1 mouse cellular context compared by ENCODE assay signal in the genomic region with DNA sequence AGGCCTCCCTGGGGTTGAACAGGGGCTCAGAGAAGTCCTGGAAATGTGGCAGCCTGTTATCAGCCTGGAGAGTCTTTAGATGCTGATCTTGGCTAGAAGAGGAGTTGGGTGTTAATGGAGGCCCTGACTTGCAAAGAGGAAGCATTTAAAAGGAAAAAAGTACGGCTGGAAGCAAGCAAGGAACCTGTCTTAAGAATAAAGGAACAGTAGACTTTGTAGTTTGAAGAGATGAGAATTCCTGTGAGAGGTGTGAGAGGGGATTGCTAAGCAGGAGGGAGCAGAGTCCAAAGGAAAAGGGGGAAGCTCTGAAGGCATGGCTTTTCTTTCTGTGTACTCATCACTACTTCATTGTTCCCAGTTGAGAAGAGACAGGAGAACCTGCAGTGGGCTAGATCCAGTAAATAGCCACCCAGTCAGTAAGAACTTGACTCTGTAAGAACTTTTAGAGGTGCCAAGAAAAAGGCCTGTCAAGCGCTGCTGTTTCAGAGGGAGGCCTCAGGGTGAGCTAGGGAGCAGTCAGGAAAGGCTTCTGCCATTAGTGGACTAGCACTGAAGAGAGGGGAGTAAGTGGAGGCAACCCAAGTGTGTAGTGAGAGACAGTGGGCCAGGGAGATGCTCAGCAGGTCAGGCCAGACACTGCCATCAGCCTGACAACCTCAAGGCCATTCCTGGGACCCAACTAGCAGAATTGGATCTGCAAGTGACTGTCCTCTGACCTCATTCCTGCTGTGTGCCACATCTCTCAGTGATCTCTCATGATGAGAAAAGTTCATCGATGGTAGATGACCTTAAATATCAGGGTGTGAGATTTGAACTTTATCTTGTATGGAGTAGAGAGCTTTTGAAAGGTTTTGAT.
TF ChIP-seq lines count a peak whose summit lies in the region.

No protein-coding gene starts in this region.

TF ChIP-seq in MEL, 35 proteins besides CTCF, POLR2A, EP300 and RAD21:
- no peak for TF ChIP-seq MAZ (IDR thresholded peaks at IDR 0.05; ENCODE audit: low read depth, low read length)
- TF ChIP-seq TBP (IDR thresholded peaks at IDR 0.05; ENCODE audit: low read depth, low read length): 0 out of 2 replicates have a peak, but pooled peaks have one; percentile 6
- peak; percentile 30; the same call in 1 of the 2 replicates for TF ChIP-seq GATA1 (IDR thresholded peaks at IDR 0.05; ENCODE audit: low read depth, low read length)
- no peak for TF ChIP-seq NELFE (IDR thresholded peaks at IDR 0.05; ENCODE audit: low read depth, low read length)
TF ChIP-seq in MEL: peak in this region for 2.
